In genomic region chr8:79443460-79444098, GRCm38 (mm10) we compare ENCODE assay signal across 23 mouse cellular contexts. TPM values are rescaled to one million over a fixed set of nuclear protein-coding genes. Genes with fewer than 3 reads are reported as not detected.
A peak's percentile ranks its signal among the peaks of the same experiment; 100 is the strongest.
DNase-seq lines count a peak whose midpoint lies in the region; ATAC-seq and TF ChIP-seq lines count a peak whose summit lies in the region.
"Had no signal": no experiment of that assay in that cellular context is flagged by ENCODE, and none has a peak within 500 bp of the region (broad histone marks: within the 10 kb centered on the region; RNA-seq: fewer than 3 reads in every experiment).

No protein-coding gene starts in this region.

- no peaks in the 10 kb centered on the region for H3K79me2 ChIP-seq in MEL (ENCODE audit: control insufficient read depth, insufficient read depth, low read length, poor library complexity)

- no peak overlapping the region for H3K4me3 ChIP-seq in MEL (ENCODE audit: control insufficient read depth in 1 of 2, insufficient read depth in 1 of 2, low read depth in 2 of 2, low read length in 2 of 2)
- no peak overlapping the region for H3K4me3 ChIP-seq in midbrain, embryonic 15.5 days
- H3K4me3 ChIP-seq: embryonic facial prominence, embryonic 15.5 days; erythroblast, embryonic 14.5 days; forebrain, embryonic 10.5 days; gastrocnemius, adult 2 months; heart, embryonic 15.5 days; hindbrain, embryonic 10.5 days had no signal

- no peak for TF ChIP-seq RAD21 in MEL (IDR thresholded peaks at IDR 0.05; ENCODE audit: low read depth, low read length)

- H3K4me2 ChIP-seq in midbrain, embryonic 15.5 days, result no peak overlapping the region
- H3K4me2 ChIP-seq: embryonic facial prominence, embryonic 15.5 days; heart, embryonic 15.5 days; hindbrain, embryonic 14.5 days had no signal

- H3K36me3 ChIP-seq in MEL (ENCODE audit: control insufficient read depth in 1 of 2, insufficient read depth in 2 of 2, low read length in 2 of 2), result no peaks in the 10 kb centered on the region
- H3K36me3 ChIP-seq in midbrain, embryonic 15.5 days (replicated peaks), result no peaks in the 10 kb centered on the region
- H3K36me3 ChIP-seq: embryonic facial prominence, embryonic 15.5 days; forebrain, embryonic 10.5 days; heart, embryonic 15.5 days; hindbrain, embryonic 10.5 days had no signal

- WGBS in midbrain, embryonic 15.5 days, result 86% methylated on average over 14 of the region's 14 CpGs

- no peak for TF ChIP-seq CTCF in MEL (IDR thresholded peaks at IDR 0.05 in 2 of 3, conservative IDR thresholded peaks at IDR 0.05 in 1 of 3; ENCODE audit: control insufficient read depth in 1 of 3, insufficient read depth in 1 of 3, low read depth in 2 of 3, low read length in 3 of 3, poor library complexity in 1 of 3, severe bottlenecking in 1 of 3)

- peak; percentile 60 for ATAC-seq in megakaryocyte, adult 5-6 weeks (ENCODE audit: poor library complexity, severe bottlenecking)
- peak; percentile 45; the same call in 1 of the 2 replicates for ATAC-seq in monocyte, adult 5-6 weeks (replicated peaks; ENCODE audit: insufficient number of reproducible peaks, low FRiP score, low TSS enrichment, poor library complexity, severe bottlenecking)
- no peak for ATAC-seq in midbrain, embryonic 15.5 days (replicated peaks)
- ATAC-seq: forebrain, embryonic 14.5 days had no signal

- no peak for TF ChIP-seq POLR2A in MEL (IDR thresholded peaks at IDR 0.05; ENCODE audit: control insufficient read depth in 1 of 2, insufficient read depth in 1 of 2, low read depth in 1 of 2, low read length in 2 of 2, poor library complexity in 1 of 2)

- H3K27me3 ChIP-seq in MEL (ENCODE audit: control insufficient read depth in 1 of 2, insufficient read depth in 2 of 2, low read length in 2 of 2), result no peaks in the 10 kb centered on the region; a peak in 2 of 4 replicates
- no peaks in the 10 kb centered on the region for H3K27me3 ChIP-seq in midbrain, embryonic 15.5 days (replicated peaks)
- H3K27me3 ChIP-seq: embryonic facial prominence, embryonic 15.5 days; heart, embryonic 15.5 days had no signal

- no peaks in the 10 kb centered on the region for H3K9me3 ChIP-seq in MEL (replicated peaks; ENCODE audit: insufficient read depth, low read length)
- H3K9me3 ChIP-seq in midbrain, embryonic 15.5 days, result no peaks in the 10 kb centered on the region
- H3K9me3 ChIP-seq: embryonic facial prominence, embryonic 15.5 days; forebrain, embryonic 10.5 days; heart, embryonic 15.5 days; hindbrain, embryonic 10.5 days had no signal

- no peaks in the 10 kb centered on the region for H3K4me1 ChIP-seq in MEL (ENCODE audit: control insufficient read depth in 1 of 2, insufficient read depth in 2 of 2, low read length in 2 of 2)
- no peaks in the 10 kb centered on the region for H3K4me1 ChIP-seq in midbrain, embryonic 15.5 days
- H3K4me1 ChIP-seq: embryonic facial prominence, embryonic 15.5 days; forebrain, embryonic 10.5 days; heart, embryonic 15.5 days; hindbrain, embryonic 10.5 days had no signal

- no peak overlapping the region for H3K9ac ChIP-seq in MEL (ENCODE audit: control insufficient read depth, low read depth, low read length, poor library complexity, severe bottlenecking)
- no peak overlapping the region for H3K9ac ChIP-seq in midbrain, embryonic 15.5 days
- H3K9ac ChIP-seq: embryonic facial prominence, embryonic 15.5 days; heart, embryonic 15.5 days; hindbrain, embryonic 14.5 days had no signal

- DNase-seq in MEL (ENCODE audit: low read depth, low spot score), result no peak
- no peak for DNase-seq in left cerebral cortex, adult 8-10 months (ENCODE audit: low spot score in 2 of 2)
- DNase-seq in spleen, postnatal 36 days (ENCODE audit: low spot score in 2 of 2), result no peak
- DNase-seq: adrenal gland, adult 2 months; adrenal gland, postnatal 25 days; B cell, adult 2 months; cerebellum, adult 18-20 months; cerebellum, adult 9-11 months; cerebellum, postnatal 36 days; embryo, embryonic 11 days; gastrocnemius, adult 2 months; gastrocnemius, postnatal 25 days; heart, postnatal 14 days had no signal

- no peak for TF ChIP-seq EP300 in MEL (IDR thresholded peaks at IDR 0.05; ENCODE audit: low read depth in 1 of 2, low read length in 2 of 2)

- no peak overlapping the region for H3K27ac ChIP-seq in MEL (ENCODE audit: control insufficient read depth, low read depth, low read length)
- no peak overlapping the region for H3K27ac ChIP-seq in midbrain, embryonic 15.5 days
- H3K27ac ChIP-seq: embryonic facial prominence, embryonic 15.5 days; forebrain, embryonic 10.5 days; gastrocnemius, adult 2 months; heart, embryonic 15.5 days; hindbrain, embryonic 10.5 days; hindbrain, embryonic 14.5 days had no signal

TF ChIP-seq in MEL, 35 proteins besides CTCF, POLR2A, EP300 and RAD21:
- no peak for TF ChIP-seq USF2 (IDR thresholded peaks at IDR 0.05; ENCODE audit: borderline replicate concordance in 1 of 2, insufficient read depth in 1 of 2, low read depth in 1 of 2, low read length in 2 of 2)
- TF ChIP-seq USF1 (IDR thresholded peaks at IDR 0.05; ENCODE audit: low read depth, low read length), result peak; percentile 44; the same call in 1 of the 2 replicates

RNA-seq across cellular contexts. Expression of gene Smad1, which starts 44.3 kb away (rescaled TPM):
- total RNA-seq in MEL (2012; rRNA removed), result 1.3 and 2.1 TPM in 2 replicates
- 1 to 10 TPM in 1 of 2 experiments, not detected in 1; 2.0 TPM for polyA plus RNA-seq in MEL (2012; ENCODE audit: insufficient read depth in 1 of 2, insufficient read length in 2 of 2, low read depth in 1 of 2, low replicate concordance in 2 of 2, missing spikeins in 1 of 2)
- total RNA-seq in megakaryocyte, adult 5-6 weeks (2015), result 14.3 and 17.1 TPM in 2 replicates
- total RNA-seq in megakaryocyte, adult 5-6 weeks (2017), result 14.1 and 21.6 TPM in 2 replicates
- 20.4 to 33.2 TPM (median 21.8 TPM) in 3 replicates for total RNA-seq in monocyte, adult 5-6 weeks (2017)
- 10 to 100 TPM; 31.1 to 36.5 (median 32.2) TPM for total RNA-seq in left cerebral cortex, adult 8-10 months (2022)
- 64.4 and 65.9 TPM in 2 replicates for polyA plus RNA-seq in midbrain, embryonic 15.5 days (2015; fragmentation: Nextera tagmentation; extraction: Ambion mirVana)
